Mouse (Mus musculus) E14TG2a.4 (cell line): ENCODE results near the gene Tmem243.

ENCODE experiments used
- CTCF ChIP-seq: conservative IDR thresholded peaks from 2 replicates; pipeline ENCODE4 v1.5.1; 2014; ENCODE audit warnings: low read length
- NANOG ChIP-seq: IDR thresholded peaks from 2 replicates; pipeline ENCODE4 v1.6.1; 2014; ENCODE audit warnings: borderline replicate concordance, low read length, mixed read lengths
- POU5F1 ChIP-seq: IDR thresholded peaks from 2 replicates; pipeline ENCODE4 v1.6.1; 2014; ENCODE audit warnings: low read length, borderline replicate concordance

DNA sequence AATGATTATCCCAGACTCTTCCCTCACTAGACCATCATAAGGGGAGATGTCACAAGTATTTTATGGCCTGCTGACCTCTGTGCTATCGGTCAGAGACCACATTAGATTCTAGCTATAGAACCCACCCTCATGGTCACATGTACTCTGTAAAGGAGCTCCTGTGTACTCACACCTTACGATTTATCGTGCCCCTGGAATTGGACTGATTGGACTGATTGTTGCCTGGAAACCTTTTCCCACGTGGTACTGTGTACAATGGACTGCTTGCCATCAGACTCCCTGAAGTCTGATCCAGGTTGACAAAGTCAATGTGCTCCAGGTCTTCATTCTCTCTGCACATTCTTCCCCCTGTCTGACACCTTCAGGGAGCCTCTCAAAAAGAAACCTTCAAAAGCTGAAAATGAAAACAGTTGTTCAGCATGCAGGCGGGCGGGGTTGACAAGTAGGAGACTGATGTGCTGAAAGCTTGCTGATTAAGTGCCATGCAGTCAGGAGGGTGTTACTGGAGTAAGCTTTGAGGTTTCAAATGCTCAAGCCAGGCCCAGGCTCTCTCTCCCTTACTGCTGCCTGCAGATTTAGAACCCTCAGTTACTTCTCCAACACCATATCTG lies 30.8 kb upstream of the Tmem243 start:
- TF ChIP-seq CTCF: no peak
- no peak for TF ChIP-seq POU5F1
- no peak for TF ChIP-seq NANOG
